Mouse (Mus musculus): ENCODE results near the gene Npdc1. TPM values are rescaled to one million over a fixed set of nuclear protein-coding genes. Genes with fewer than 3 reads are reported as not detected.

The Npdc1 gene
- polyA plus RNA-seq, 1 experiment from 2014 or later = 47.7 TPM

- ATAC-seq (ENCODE audit: insufficient number of reproducible peaks, insufficient read depth, low FRiP score, low TSS enrichment) = no peak
- H3K4me1 ChIP-seq = peaks cover 16% of the 10 kb centered on the region
- 85% methylated on average over 5 of the region's 5 CpGs for WGBS
- no peak overlapping the region for H3K9ac ChIP-seq
- no peak overlapping the region for H3K4me2 ChIP-seq (replicated peaks)
- no peak overlapping the region for H3K27ac ChIP-seq
- peaks cover 14% of the 10 kb centered on the region; the same call in 1 of the 2 replicates for H3K36me3 ChIP-seq
- no peaks in the 10 kb centered on the region for H3K9me3 ChIP-seq
- H3K4me3 ChIP-seq = no peak overlapping the region
- H3K27me3 ChIP-seq = no peaks in the 10 kb centered on the region
Observed at GRCm38 (mm10) chr2:25458911-25459310, 59.8 kb downstream of the Npdc1 start.

Small RNAs within 50 kb of the gene (microRNA-seq; reads per million reads assigned to microRNA genes)
- gene Mir3087 = not detected

Other genes starting within 250 kb of the Npdc1 start
- 21.3 and 24.7 TPM in 2 replicates for gene Nrarp, start 218.6 kb upstream of the Npdc1 start, polyA plus RNA-seq (2016; fragmentation: Nextera tagmentation; extraction: Ambion mirVana)
- gene Tor4a, start 202.5 kb upstream of the Npdc1 start, polyA plus RNA-seq (2016; fragmentation: Nextera tagmentation; extraction: Ambion mirVana) = 3.1 and 3.9 TPM in 2 replicates
- gene Nelfb, start 187.9 kb upstream of the Npdc1 start, polyA plus RNA-seq (2016; fragmentation: Nextera tagmentation; extraction: Ambion mirVana) = 119 and 121 TPM in 2 replicates
- gene Stpg3, start 184.7 kb upstream of the Npdc1 start, polyA plus RNA-seq (2016; fragmentation: Nextera tagmentation; extraction: Ambion mirVana) = not detected in 2 replicates
- gene Fam166a, start 180.6 kb upstream of the Npdc1 start, polyA plus RNA-seq (2016; fragmentation: Nextera tagmentation; extraction: Ambion mirVana) = 1.1 TPM in 1 of 2 replicates, not detected in the other
- gene Tubb4b, start 174.6 kb upstream of the Npdc1 start, polyA plus RNA-seq (2016; fragmentation: Nextera tagmentation; extraction: Ambion mirVana) = 443 and 449 TPM in 2 replicates
- not detected in 2 replicates for gene Slc34a3, start 165.0 kb upstream of the Npdc1 start, polyA plus RNA-seq (2016; fragmentation: Nextera tagmentation; extraction: Ambion mirVana)
- gene Rnf224, start 162.6 kb upstream of the Npdc1 start, polyA plus RNA-seq (2016; fragmentation: Nextera tagmentation; extraction: Ambion mirVana) = not detected in 2 replicates
- 8.6 and 9.4 TPM in 2 replicates for gene Rnf208, start 157.1 kb upstream of the Npdc1 start, polyA plus RNA-seq (2016; fragmentation: Nextera tagmentation; extraction: Ambion mirVana)
- gene Cysrt1, start 156.9 kb upstream of the Npdc1 start, polyA plus RNA-seq (2016; fragmentation: Nextera tagmentation; extraction: Ambion mirVana) = not detected in 2 replicates
- 3.8 and 4.2 TPM in 2 replicates for gene AL732309.1, start 152.5 kb upstream of the Npdc1 start, polyA plus RNA-seq (2016; fragmentation: Nextera tagmentation; extraction: Ambion mirVana)
- gene Tmem203, start 143.9 kb upstream of the Npdc1 start, polyA plus RNA-seq (2016; fragmentation: Nextera tagmentation; extraction: Ambion mirVana) = 21.6 and 23.6 TPM in 2 replicates
- 9.7 TPM in 2 replicates for gene Tprn, start 136.7 kb upstream of the Npdc1 start, polyA plus RNA-seq (2016; fragmentation: Nextera tagmentation; extraction: Ambion mirVana)
- gene Ssna1, start 126.9 kb upstream of the Npdc1 start, polyA plus RNA-seq (2016; fragmentation: Nextera tagmentation; extraction: Ambion mirVana) = 218 and 231 TPM in 2 replicates
- 154 and 155 TPM in 2 replicates for gene Anapc2, start 126.9 kb upstream of the Npdc1 start, polyA plus RNA-seq (2016; fragmentation: Nextera tagmentation; extraction: Ambion mirVana)
- gene Tmem210, start 111.2 kb upstream of the Npdc1 start, polyA plus RNA-seq (2016; fragmentation: Nextera tagmentation; extraction: Ambion mirVana) = not detected in 2 replicates
- not detected in 2 replicates for gene Lrrc26, start 109.4 kb upstream of the Npdc1 start, polyA plus RNA-seq (2016; fragmentation: Nextera tagmentation; extraction: Ambion mirVana)
- 1.0 and 1.9 TPM in 2 replicates for gene Grin1, start 80.2 kb upstream of the Npdc1 start, polyA plus RNA-seq (2016; fragmentation: Nextera tagmentation; extraction: Ambion mirVana)
- gene Man1b1, start 67.0 kb upstream of the Npdc1 start, polyA plus RNA-seq (2016; fragmentation: Nextera tagmentation; extraction: Ambion mirVana) = 66.5 and 75.8 TPM in 2 replicates
- 25.0 and 27.0 TPM in 2 replicates for gene Dpp7, start 43.0 kb upstream of the Npdc1 start, polyA plus RNA-seq (2016; fragmentation: Nextera tagmentation; extraction: Ambion mirVana)
- gene Uap1l1, start 33.7 kb upstream of the Npdc1 start, polyA plus RNA-seq (2016; fragmentation: Nextera tagmentation; extraction: Ambion mirVana) = 7.9 and 8.9 TPM in 2 replicates
- gene Sapcd2, start 27.0 kb upstream of the Npdc1 start, polyA plus RNA-seq (2016; fragmentation: Nextera tagmentation; extraction: Ambion mirVana) = 51.4 and 51.6 TPM in 2 replicates
- gene Entpd2, start 3.5 kb upstream of the Npdc1 start, polyA plus RNA-seq (2016; fragmentation: Nextera tagmentation; extraction: Ambion mirVana) = 0.41 and 0.42 TPM in 2 replicates
- not detected in 2 replicates for gene Fut7, start 23.9 kb downstream of the Npdc1 start, polyA plus RNA-seq (2016; fragmentation: Nextera tagmentation; extraction: Ambion mirVana)
- gene Abca2, start 29.4 kb downstream of the Npdc1 start, polyA plus RNA-seq (2016; fragmentation: Nextera tagmentation; extraction: Ambion mirVana) = 4.8 and 5.2 TPM in 2 replicates
- 1.4 and 1.8 TPM in 2 replicates for gene Clic3, start 57.5 kb downstream of the Npdc1 start, polyA plus RNA-seq (2016; fragmentation: Nextera tagmentation; extraction: Ambion mirVana)
- 28.6 and 28.9 TPM in 2 replicates for gene Paxx, start 61.7 kb downstream of the Npdc1 start, polyA plus RNA-seq (2016; fragmentation: Nextera tagmentation; extraction: Ambion mirVana)
- gene Ptgds, start 70.7 kb downstream of the Npdc1 start, polyA plus RNA-seq (2016; fragmentation: Nextera tagmentation; extraction: Ambion mirVana) = 0.70 and 0.96 TPM in 2 replicates
- not detected in 2 replicates for gene Lcn12, start 94.6 kb downstream of the Npdc1 start, polyA plus RNA-seq (2016; fragmentation: Nextera tagmentation; extraction: Ambion mirVana)
- gene Fbxw5, start 101.4 kb downstream of the Npdc1 start, polyA plus RNA-seq (2016; fragmentation: Nextera tagmentation; extraction: Ambion mirVana) = 81.8 and 82.8 TPM in 2 replicates
- gene C8g, start 102.4 kb downstream of the Npdc1 start, polyA plus RNA-seq (2016; fragmentation: Nextera tagmentation; extraction: Ambion mirVana) = 6.3 and 6.4 TPM in 2 replicates
- 37.7 and 37.8 TPM in 2 replicates for gene Traf2, start 147.6 kb downstream of the Npdc1 start, polyA plus RNA-seq (2016; fragmentation: Nextera tagmentation; extraction: Ambion mirVana)
- gene Edf1, start 158.5 kb downstream of the Npdc1 start, polyA plus RNA-seq (2016; fragmentation: Nextera tagmentation; extraction: Ambion mirVana) = 310 and 331 TPM in 2 replicates
- 4.2 and 10.1 TPM in 2 replicates for gene Mamdc4, start 175.5 kb downstream of the Npdc1 start, polyA plus RNA-seq (2016; fragmentation: Nextera tagmentation; extraction: Ambion mirVana)
- 156 and 177 TPM in 2 replicates for gene Phpt1, start 175.9 kb downstream of the Npdc1 start, polyA plus RNA-seq (2016; fragmentation: Nextera tagmentation; extraction: Ambion mirVana)
- 0.20 and 0.24 TPM in 2 replicates for gene Ajm1, start 182.4 kb downstream of the Npdc1 start, polyA plus RNA-seq (2016; fragmentation: Nextera tagmentation; extraction: Ambion mirVana)
- gene Rabl6, start 209.2 kb downstream of the Npdc1 start, polyA plus RNA-seq (2016; fragmentation: Nextera tagmentation; extraction: Ambion mirVana) = 79.0 and 84.9 TPM in 2 replicates
- gene Ccdc183, start 218.3 kb downstream of the Npdc1 start, polyA plus RNA-seq (2016; fragmentation: Nextera tagmentation; extraction: Ambion mirVana) = 0.19 TPM in 2 replicates
- 21.1 and 24.6 TPM in 2 replicates for gene Tmem141, start 222.7 kb downstream of the Npdc1 start, polyA plus RNA-seq (2016; fragmentation: Nextera tagmentation; extraction: Ambion mirVana)
- 0.65 and 0.69 TPM in 2 replicates for gene Fcna, start 228.7 kb downstream of the Npdc1 start, polyA plus RNA-seq (2016; fragmentation: Nextera tagmentation; extraction: Ambion mirVana)